Mouse (Mus musculus): ENCODE measurements at regions not wholly inside any gene's neighbourhood (a gene's known extent, or its start where the extent isn't known, plus 50 kb on each side); places are given as distances from the start of the nearest gene placed in this dataset.

DNA sequence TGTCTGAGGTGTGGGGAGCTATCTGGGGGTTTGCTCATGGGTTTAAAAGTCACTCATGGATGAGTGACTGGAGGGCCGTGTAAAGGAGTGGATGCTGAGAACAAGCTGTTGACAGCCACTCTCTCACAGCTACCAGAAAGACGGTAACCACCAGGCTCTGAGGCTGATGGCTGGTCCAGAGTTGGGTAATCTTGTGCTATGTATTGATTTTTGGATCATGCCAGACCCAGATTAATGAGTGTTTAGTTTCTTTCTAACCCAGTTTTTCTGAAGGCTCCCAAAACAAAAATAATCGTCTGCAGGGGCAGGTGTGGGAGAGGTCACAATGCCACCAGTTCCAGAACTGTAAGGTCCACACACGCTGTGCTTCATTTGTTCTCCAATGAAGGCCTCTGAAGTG is 144.9 kb downstream of the Gadd45g start:
- Histone ChIP-seq H3K36me3 (ENCODE audit: control insufficient read depth, insufficient read depth, low read length) (no peaks in the 10 kb centered on the region), H3K27me3 (ENCODE audit: control insufficient read depth, insufficient read depth, low read length) (no peaks in the 10 kb centered on the region), H3K4me1 (ENCODE audit: control insufficient read depth, insufficient read depth, insufficient read length) (peaks cover 5% of the 10 kb centered on the region; the same call in 1 of the 2 replicates), H3K4me3 (ENCODE audit: extremely low read depth, insufficient read depth, insufficient read length) (no peak overlapping the region), H3K27ac (ENCODE audit: insufficient read depth, low read length) (no peak overlapping the region)
- TF ChIP-seq CTCF (IDR thresholded peaks at IDR 0.05; ENCODE audit: extremely low read depth, insufficient read depth, insufficient read length, insufficient replicate concordance) (no peak), POLR2A (IDR thresholded peaks at IDR 0.05; ENCODE audit: low read depth, low read length) (no peak)
- DNase-seq (ENCODE audit: low read depth in 1 of 2, low spot score in 2 of 2) = no peak
- WGBS = 86% methylated on average over 4 of the region's 4 CpGs

DNA sequence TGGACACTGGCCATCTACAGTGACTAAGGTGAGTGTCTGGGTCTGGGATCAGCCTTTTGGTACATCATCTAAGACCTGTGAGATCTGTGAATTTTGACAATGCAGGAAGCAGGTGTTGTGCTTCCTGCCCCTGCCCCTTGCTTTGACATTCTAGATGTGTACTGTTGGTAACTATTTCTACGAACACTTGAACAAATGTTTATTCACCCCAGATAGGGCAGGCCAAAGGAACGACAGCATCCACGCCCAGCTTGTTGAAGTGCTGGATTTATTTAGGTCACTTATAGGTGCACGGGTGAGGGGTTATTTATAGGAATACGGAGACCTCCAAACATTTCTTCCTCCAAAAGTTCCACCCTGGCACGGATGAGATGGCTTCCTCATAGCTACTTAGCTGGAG is 146.4 kb downstream of the Gadd45g start:
- no peak for DNase-seq (ENCODE audit: low read depth in 1 of 2, low spot score in 2 of 2)
- TF ChIP-seq POLR2A (IDR thresholded peaks at IDR 0.05; ENCODE audit: low read depth, low read length) = no peak
- peaks cover 6% of the 10 kb centered on the region; the same call in 1 of the 2 replicates for H3K4me1 ChIP-seq (ENCODE audit: control insufficient read depth, insufficient read depth, insufficient read length)
- 80% methylated on average over 6 of the region's 6 CpGs for WGBS
- no peak overlapping the region for H3K4me3 ChIP-seq (ENCODE audit: extremely low read depth, insufficient read depth, insufficient read length)
- H3K27me3 ChIP-seq (ENCODE audit: control insufficient read depth, insufficient read depth, low read length) = no peaks in the 10 kb centered on the region
- H3K27ac ChIP-seq (ENCODE audit: insufficient read depth, low read length) = no peak overlapping the region
- H3K36me3 ChIP-seq (ENCODE audit: control insufficient read depth, insufficient read depth, low read length) = no peaks in the 10 kb centered on the region

- H3K4me1 ChIP-seq (ENCODE audit: control insufficient read depth, insufficient read depth, insufficient read length) = peaks cover 6% of the 10 kb centered on the region; the same call in 1 of the 2 replicates
- H3K27ac ChIP-seq (ENCODE audit: insufficient read depth, low read length) = no peak overlapping the region
- TF ChIP-seq POLR2A (IDR thresholded peaks at IDR 0.05; ENCODE audit: low read depth, low read length) (no peak), CTCF (IDR thresholded peaks at IDR 0.05; ENCODE audit: extremely low read depth, insufficient read depth, insufficient read length, insufficient replicate concordance) (no peak)
- 59% methylated on average over 4 of the region's 4 CpGs for WGBS
- no peak for DNase-seq (ENCODE audit: low read depth in 1 of 2, low spot score in 2 of 2)
- no peak overlapping the region for H3K4me3 ChIP-seq (ENCODE audit: extremely low read depth, insufficient read depth, insufficient read length)
- H3K36me3 ChIP-seq (ENCODE audit: control insufficient read depth, insufficient read depth, low read length) = no peaks in the 10 kb centered on the region
- no peaks in the 10 kb centered on the region for H3K27me3 ChIP-seq (ENCODE audit: control insufficient read depth, insufficient read depth, low read length)
Observed at GRCm38 (mm10) chr13:51996163-51996562, 149.7 kb downstream of the Gadd45g start.

GRCm38 (mm10) chr13:51998542-51998941 is 152.1 kb downstream of the Gadd45g start:
- Histone ChIP-seq H3K27ac (ENCODE audit: insufficient read depth, low read length) (no peak overlapping the region), H3K36me3 (ENCODE audit: control insufficient read depth, insufficient read depth, low read length) (no peaks in the 10 kb centered on the region), H3K4me3 (ENCODE audit: extremely low read depth, insufficient read depth, insufficient read length) (no peak overlapping the region), H3K4me1 (ENCODE audit: control insufficient read depth, insufficient read depth, insufficient read length) (peaks cover 6% of the 10 kb centered on the region; the same call in 1 of the 2 replicates), H3K27me3 (ENCODE audit: control insufficient read depth, insufficient read depth, low read length) (no peaks in the 10 kb centered on the region)
- WGBS = 90% methylated on average over 7 of the region's 7 CpGs
- DNase-seq (ENCODE audit: low read depth in 1 of 2, low spot score in 2 of 2) = no peak
- TF ChIP-seq CTCF (IDR thresholded peaks at IDR 0.05; ENCODE audit: extremely low read depth, insufficient read depth, insufficient read length, insufficient replicate concordance) (no peak), POLR2A (IDR thresholded peaks at IDR 0.05; ENCODE audit: low read depth, low read length) (no peak)

- H3K27ac ChIP-seq (ENCODE audit: insufficient read depth, low read length) = no peak overlapping the region
- TF ChIP-seq POLR2A (IDR thresholded peaks at IDR 0.05; ENCODE audit: low read depth, low read length) (no peak), CTCF (IDR thresholded peaks at IDR 0.05; ENCODE audit: extremely low read depth, insufficient read depth, insufficient read length, insufficient replicate concordance) (no peak)
- 90% methylated on average over 12 of the region's 12 CpGs for whole genome bisulfite sequencing
- H3K36me3 ChIP-seq (ENCODE audit: control insufficient read depth, insufficient read depth, low read length) = no peaks in the 10 kb centered on the region
- H3K4me3 ChIP-seq (ENCODE audit: extremely low read depth, insufficient read depth, insufficient read length) = no peak overlapping the region
- H3K4me1 ChIP-seq (ENCODE audit: control insufficient read depth, insufficient read depth, insufficient read length) = peaks cover 3% of the 10 kb centered on the region; the same call in 1 of the 2 replicates
- no peaks in the 10 kb centered on the region for H3K27me3 ChIP-seq (ENCODE audit: control insufficient read depth, insufficient read depth, low read length)
- DNase-seq (ENCODE audit: low read depth in 1 of 2, low spot score in 2 of 2) = no peak
Observed at GRCm38 (mm10) chr13:52001811-52002210, 155.3 kb downstream of the Gadd45g start.

GRCm38 (mm10) chr13:52003946-52004539 is 157.6 kb downstream of the Gadd45g start:
- Histone ChIP-seq H3K4me1 (ENCODE audit: control insufficient read depth, insufficient read depth, insufficient read length) (peaks cover 3% of the 10 kb centered on the region; the same call in 1 of the 2 replicates), H3K27ac (ENCODE audit: insufficient read depth, low read length) (no peak overlapping the region), H3K36me3 (ENCODE audit: control insufficient read depth, insufficient read depth, low read length) (no peaks in the 10 kb centered on the region), H3K4me3 (ENCODE audit: extremely low read depth, insufficient read depth, insufficient read length) (no peak overlapping the region), H3K27me3 (ENCODE audit: control insufficient read depth, insufficient read depth, low read length) (no peaks in the 10 kb centered on the region)
- DNase-seq (ENCODE audit: low read depth in 1 of 2, low spot score in 2 of 2) = no peak
- WGBS = 41% methylated on average over 5 of the region's 5 CpGs
- TF ChIP-seq POLR2A (IDR thresholded peaks at IDR 0.05; ENCODE audit: low read depth, low read length) = no peak
- no peak for TF ChIP-seq CTCF (IDR thresholded peaks at IDR 0.05; ENCODE audit: extremely low read depth, insufficient read depth, insufficient read length, insufficient replicate concordance)

DNA sequence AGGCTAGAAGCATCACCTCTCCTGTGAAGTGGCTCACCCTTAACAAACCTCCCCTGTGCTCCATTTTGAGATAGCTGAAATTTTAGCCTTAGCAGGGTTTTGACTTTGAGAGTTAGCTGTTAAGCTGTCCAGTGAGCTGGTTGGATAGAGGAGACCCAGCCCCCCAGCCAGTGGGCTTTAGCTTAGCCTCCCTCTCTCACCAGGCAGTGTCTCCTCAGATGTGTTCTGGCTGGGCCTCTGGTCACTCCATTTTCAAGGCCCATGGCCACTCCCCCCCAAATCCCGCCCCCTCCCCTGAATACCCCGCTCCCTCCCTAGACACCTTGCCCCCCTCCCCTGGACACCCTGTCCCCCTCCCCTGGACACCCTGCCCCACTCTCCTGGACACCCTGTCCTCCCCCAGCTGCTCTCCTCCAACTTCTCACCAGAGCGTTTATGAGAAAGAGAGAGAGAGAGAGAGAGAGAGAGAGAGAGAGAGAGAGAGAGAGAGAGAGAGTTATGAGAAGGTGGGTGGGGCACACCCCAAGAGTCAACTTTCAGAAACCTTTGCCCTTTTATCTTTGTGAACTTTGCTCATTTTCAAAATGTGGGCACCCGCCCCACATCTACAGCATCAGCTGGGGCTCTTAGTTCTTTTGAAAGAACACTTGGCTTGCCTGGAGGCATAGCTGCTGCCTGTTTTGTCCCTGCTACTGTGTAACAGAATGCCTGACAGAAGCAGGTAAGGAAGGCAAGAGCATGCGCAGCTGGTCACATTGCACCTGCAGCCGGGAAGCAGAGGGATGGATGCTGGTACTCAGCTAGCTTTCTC is 161.3 kb downstream of the Gadd45g start:
- TF ChIP-seq POLR2A (IDR thresholded peaks at IDR 0.05; ENCODE audit: low read depth, low read length) (no peak), CTCF (IDR thresholded peaks at IDR 0.05; ENCODE audit: extremely low read depth, insufficient read depth, insufficient read length, insufficient replicate concordance) (no peak)
- DNase-seq (ENCODE audit: low read depth in 1 of 2, low spot score in 2 of 2) = no peak
- Histone ChIP-seq H3K4me3 (ENCODE audit: extremely low read depth, insufficient read depth, insufficient read length) (no peak overlapping the region), H3K27me3 (ENCODE audit: control insufficient read depth, insufficient read depth, low read length) (no peaks in the 10 kb centered on the region), H3K27ac (ENCODE audit: insufficient read depth, low read length) (no peak overlapping the region), H3K4me1 (ENCODE audit: control insufficient read depth, insufficient read depth, insufficient read length) (peaks cover 3% of the 10 kb centered on the region; the same call in 1 of the 2 replicates), H3K36me3 (ENCODE audit: control insufficient read depth, insufficient read depth, low read length) (no peaks in the 10 kb centered on the region)
- WGBS = 75% methylated on average over 6 of the region's 6 CpGs

Data from spleen, adult 2 months (tissue).